Mouse (Mus musculus): ENCODE data around the gene Bcl2l12.

GRCm38 (mm10) chr7:45007846-45008245 is 9.3 kb upstream of the Bcl2l12 start:
- TF ChIP-seq CTCF (IDR thresholded peaks at IDR 0.05; ENCODE audit: control insufficient read depth, insufficient read depth, insufficient replicate concordance, low read depth, low read length) (no peak), POLR2A (IDR thresholded peaks at IDR 0.05; ENCODE audit: control insufficient read depth, low read depth, low read length) (no peak)
